Mouse (Mus musculus): ENCODE results near the gene Flvcr2.

Flvcr2 gene

GRCm38 (mm10) chr12:85729945-85730290 is 16.4 kb upstream of the Flvcr2 start:
- DNase-seq (ENCODE audit: low read depth, low spot score) = no peak

- DNase-seq (ENCODE audit: low read depth, low spot score) = no peak
Observed at GRCm38 (mm10) chr12:85736203-85736602, 10.1 kb upstream of the Flvcr2 start.

GRCm38 (mm10) chr12:85736960-85737359 is 9.4 kb upstream of the Flvcr2 start:
- DNase-seq (ENCODE audit: low read depth, low spot score) = no peak

GRCm38 (mm10) chr12:85746696-85747219 is 419 bp downstream of the Flvcr2 start:
- no peak for DNase-seq (ENCODE audit: low read depth, low spot score)

GRCm38 (mm10) chr12:85747343-85747742 is 1.0 kb downstream of the Flvcr2 start:
- no peak for DNase-seq (ENCODE audit: low read depth, low spot score)

GRCm38 (mm10) chr12:85749861-85750260 is 3.5 kb downstream of the Flvcr2 start:
- DNase-seq (ENCODE audit: low read depth, low spot score) = no peak

GRCm38 (mm10) chr12:85752116-85752515 is 5.8 kb downstream of the Flvcr2 start:
- DNase-seq (ENCODE audit: low read depth, low spot score) = no peak

- DNase-seq (ENCODE audit: low read depth, low spot score) = no peak
Observed at GRCm38 (mm10) chr12:85753223-85753622, 6.9 kb downstream of the Flvcr2 start.

- DNase-seq (ENCODE audit: low read depth, low spot score) = no peak
Observed at GRCm38 (mm10) chr12:85754611-85755265, 8.4 kb downstream of the Flvcr2 start.

- no peak for DNase-seq (ENCODE audit: low read depth, low spot score)
Observed at GRCm38 (mm10) chr12:85756455-85756854, 10.1 kb downstream of the Flvcr2 start.

GRCm38 (mm10) chr12:85757074-85757473 is 10.7 kb downstream of the Flvcr2 start:
- DNase-seq (ENCODE audit: low read depth, low spot score) = no peak

- DNase-seq (ENCODE audit: low read depth, low spot score) = no peak
Observed at GRCm38 (mm10) chr12:85758741-85759140, 12.4 kb downstream of the Flvcr2 start.

GRCm38 (mm10) chr12:85761471-85761870 is 15.1 kb downstream of the Flvcr2 start:
- no peak for DNase-seq (ENCODE audit: low read depth, low spot score)

- DNase-seq (ENCODE audit: low read depth, low spot score) = no peak
Observed at GRCm38 (mm10) chr12:85764686-85765085, 18.3 kb downstream of the Flvcr2 start.

GRCm38 (mm10) chr12:85766287-85766686 is 19.9 kb downstream of the Flvcr2 start:
- DNase-seq (ENCODE audit: low read depth, low spot score) = no peak

- DNase-seq (ENCODE audit: low read depth, low spot score) = no peak
Observed at GRCm38 (mm10) chr12:85767750-85768149, 21.4 kb downstream of the Flvcr2 start.

- no peak for DNase-seq (ENCODE audit: low read depth, low spot score)
Observed at GRCm38 (mm10) chr12:85771356-85771755, 25.0 kb downstream of the Flvcr2 start.

- DNase-seq (ENCODE audit: low read depth, low spot score) = no peak
Observed at GRCm38 (mm10) chr12:85778962-85779361, 32.6 kb downstream of the Flvcr2 start.

GRCm38 (mm10) chr12:85779707-85780106 is 33.4 kb downstream of the Flvcr2 start:
- no peak for DNase-seq (ENCODE audit: low read depth, low spot score)

- no peak for DNase-seq (ENCODE audit: low read depth, low spot score)
Observed at GRCm38 (mm10) chr12:85781606-85782005, 35.3 kb downstream of the Flvcr2 start.

- DNase-seq (ENCODE audit: low read depth, low spot score) = peak; percentile 11
Observed at GRCm38 (mm10) chr12:85784916-85785815, 38.8 kb downstream of the Flvcr2 start.

GRCm38 (mm10) chr12:85792158-85792557 is 45.8 kb downstream of the Flvcr2 start:
- no peak for DNase-seq (ENCODE audit: low read depth, low spot score)

Data from mesoderm, embryonic 11.5 days (tissue).